Mouse (Mus musculus) liver, embryonic 14.5 days (tissue): Measurements from ENCODE around the gene Cln5. TPM values are rescaled to one million over a fixed set of nuclear protein-coding genes. Genes with fewer than 3 reads are reported as not detected.

ENCODE experiments used
- ATAC-seq: fragments of 200-750 bp; cut with Nextera tagmentation; 2 replicates; pipeline ENCODE4 v1.8.0; 2017; ENCODE audit warnings: moderate number of reproducible peaks, mild to moderate bottlenecking, moderate library complexity; ENCODE audit not compliant: insufficient read depth
- DNase-seq, 3 experiments: peaks; one replicate each; pipeline ENCODE4 v3.0.0-alpha.2; 2012 to 2013; ENCODE audit warnings: low read depth in 3 of 3, low spot score in 3 of 3
- H3K27ac ChIP-seq: fragments of 300-500 bp; sonication (generic); 2 replicates; pipeline ENCODE4 v1.5.1; 2014; ENCODE audit warnings: moderate library complexity, mild to moderate bottlenecking, control low read depth, inconsistent platforms
- H3K27me3 ChIP-seq: fragments of 300-500 bp; sonication (generic); 2 replicates; pipeline ENCODE4 v1.6.1; 2014; ENCODE audit warnings: mild to moderate bottlenecking, low read length, moderate library complexity; ENCODE audit not compliant: control insufficient read depth, insufficient read depth
- H3K36me3 ChIP-seq: fragments of 300-500 bp; sonication (generic); replicated peaks from 2 replicates; pipeline ENCODE4 v1.6.1; 2014; ENCODE audit warnings: low read depth; ENCODE audit not compliant: control insufficient read depth, insufficient read depth
- H3K4me1 ChIP-seq, 2 experiments: fragments of 200-500 bp in 1 of 2; fragments of 300-500 bp in 1 of 2; sonication (generic) in 1 of 2; replicated peaks; 2 replicates each; pipeline ENCODE4 v1.6.1; 2012 to 2014; ENCODE audit warnings: antibody characterized with exemption in 1 of 2, inconsistent platforms in 1 of 2, low read length in 1 of 2; ENCODE audit not compliant: control insufficient read depth in 2 of 2, insufficient read depth in 2 of 2
- H3K4me2 ChIP-seq: fragments of 300-500 bp; sonication (generic); 2 replicates; pipeline ENCODE4 v1.6.1; 2014; ENCODE audit warnings: low read depth, mild to moderate bottlenecking, control low read depth, moderate library complexity
- H3K4me3 ChIP-seq, 2 experiments: fragments of 200-500 bp in 1 of 2; fragments of 300-500 bp in 1 of 2; sonication (generic) in 1 of 2; 2 replicates each; pipeline ENCODE4 v1.5.1; 2012 to 2014; ENCODE audit warnings: low read depth in 2 of 2, low read length in 2 of 2, mild to moderate bottlenecking in 2 of 2, control low read depth in 1 of 2, inconsistent platforms in 1 of 2, moderate library complexity in 1 of 2; ENCODE audit not compliant: insufficient read depth in 1 of 2
- H3K9ac ChIP-seq: fragments of 300-500 bp; sonication (generic); replicated peaks from 2 replicates; pipeline ENCODE4 v1.6.1; 2014; ENCODE audit warnings: mild to moderate bottlenecking, control low read depth, moderate library complexity
- H3K9me3 ChIP-seq: fragments of 300-500 bp; sonication (generic); 2 replicates; pipeline ENCODE4 v1.6.1; 2016; ENCODE audit warnings: low read length, mixed read lengths; ENCODE audit not compliant: control insufficient read depth
- CTCF ChIP-seq: IDR thresholded peaks from 2 replicates; pipeline ENCODE4 v1.5.1; 2016; ENCODE audit warnings: antibody characterized with exemption, low read depth, control low read depth
- EP300 ChIP-seq: IDR thresholded peaks from 2 replicates; pipeline ENCODE4 v1.6.1; 2016; ENCODE audit warnings: antibody characterized with exemption, low read depth
- WGBS: fragments of 180-500 bp; shearing (Covaris S2); extraction: QIAGEN DNeasy Blood & Tissue Kit; methylation state at CpG from one replicate; pipeline ENCODE4 v1.1.7; 2014; ENCODE audit not compliant: insufficient replicate concordance; 5-methylcytosine and 5-hydroxymethylcytosine counted together
- polyA plus RNA-seq, 2 experiments: library from polyadenylated mRNA; depleted of rRNA in 1 of 2; stranded (reverse) in 1 of 2; unstranded in 1 of 2; fragments of >200 nt; fragmentation: Nextera tagmentation in 1 of 2; extraction: Ambion mirVana in 1 of 2; gene quantifications; 2 replicates each; pipeline versions ENCODE4 v1.2.1 to v1.2.3; 2012 to 2014

Gene Cln5
- polyA plus RNA-seq, 2 experiments = 9.7 to 20.2 TPM

DNA sequence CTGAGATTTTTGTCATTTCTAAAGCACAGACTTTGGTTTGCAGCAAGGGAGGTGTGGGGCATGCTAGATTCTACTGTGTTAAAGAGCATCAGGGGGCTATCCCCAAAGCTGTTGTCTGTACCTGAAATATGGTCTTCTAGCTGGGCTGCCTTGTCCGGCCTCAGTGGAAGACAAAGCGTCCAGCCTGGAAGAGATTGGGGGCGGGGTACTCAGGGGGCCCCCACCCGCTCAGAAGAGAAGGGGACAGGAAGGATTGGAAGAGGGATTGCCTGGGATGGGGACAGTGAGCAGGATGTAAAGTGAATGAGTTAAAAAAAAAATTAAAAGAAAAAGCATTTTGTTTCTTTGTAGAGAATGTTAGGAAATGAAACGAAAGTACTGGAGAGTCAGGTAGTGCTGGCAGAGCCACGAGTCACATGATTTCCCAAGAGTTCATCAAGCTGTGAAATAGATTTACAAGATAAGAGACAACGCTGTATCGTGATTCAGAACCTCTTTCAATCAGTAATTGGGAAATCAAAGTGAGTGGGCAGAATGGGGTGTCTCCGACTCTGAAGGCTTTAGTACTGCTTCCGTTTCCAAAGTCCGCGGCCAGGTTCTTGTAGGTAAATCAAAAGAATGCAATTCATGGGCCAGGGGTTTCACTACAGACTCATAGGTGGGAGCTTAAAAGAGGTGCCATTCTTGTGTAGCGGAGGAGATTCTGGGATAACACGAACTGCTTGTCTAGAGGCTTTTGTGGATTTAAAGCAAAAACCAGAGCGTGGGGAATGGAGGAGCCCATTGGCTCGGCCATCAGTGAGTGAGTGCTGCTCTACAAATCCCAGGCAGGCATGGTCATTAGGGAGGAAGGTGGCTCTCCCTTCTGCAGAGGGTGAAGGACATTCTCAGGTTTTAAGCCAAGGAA is 8.2 kb downstream of the Cln5 start:
- Histone ChIP-seq H3K9ac (no peak overlapping the region), H3K27me3 (no peaks in the 10 kb centered on the region), H3K4me2 (no peak overlapping the region), H3K9me3 (no peaks in the 10 kb centered on the region), H3K36me3 (peaks cover 34% of the 10 kb centered on the region), H3K4me3 (no peak overlapping the region), H3K4me1 (no peaks in the 10 kb centered on the region; a peak in 1 of 4 replicates), H3K27ac (no peak overlapping the region)
- DNase-seq (no peak), ATAC-seq (no peak; the same call in 1 of the 2 replicates)
- no peak for TF ChIP-seq CTCF
- TF ChIP-seq EP300 = no peak
- 85% methylated on average over 16 of the region's 16 CpGs for WGBS

DNA sequence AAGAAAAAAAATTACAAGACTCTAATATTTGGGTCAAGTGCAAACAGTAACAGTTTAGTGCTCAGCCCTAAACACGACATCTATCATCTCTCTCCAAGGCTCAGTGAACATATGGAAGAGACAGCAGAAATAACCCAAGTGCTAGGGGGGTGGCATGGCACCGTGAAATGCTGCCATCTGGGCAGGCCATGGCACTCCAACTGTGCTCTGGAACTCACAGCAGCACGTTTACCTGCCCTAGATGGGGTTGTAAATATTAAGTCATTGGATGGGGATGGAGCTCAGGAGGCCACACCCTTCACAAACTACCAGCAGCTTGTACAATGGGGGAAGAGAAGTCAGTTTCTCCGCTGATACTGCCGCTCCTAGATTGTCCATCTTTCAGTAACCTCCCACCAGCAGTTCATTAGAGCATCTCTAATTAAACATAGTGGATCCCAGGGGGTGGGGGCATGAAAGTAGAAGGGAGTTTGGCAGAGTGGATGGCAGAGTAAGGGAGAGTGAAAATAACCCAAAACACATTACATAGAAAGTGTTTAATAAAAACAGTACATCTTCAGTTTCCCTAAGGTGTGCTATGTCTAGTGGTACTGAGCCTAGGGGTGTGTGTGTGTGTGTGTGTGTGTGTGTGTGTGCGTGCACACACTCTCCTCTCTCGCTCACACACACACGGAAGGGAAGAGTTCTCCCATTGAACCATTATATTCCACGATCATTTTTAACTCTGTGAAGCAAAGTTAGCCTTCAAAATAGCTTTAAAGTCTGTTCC is 9.4 kb downstream of the Cln5 start:
- Histone ChIP-seq H3K27me3 (no peaks in the 10 kb centered on the region), H3K9me3 (no peaks in the 10 kb centered on the region), H3K27ac (no peak overlapping the region), H3K4me3 (no peak overlapping the region), H3K9ac (no peak overlapping the region), H3K36me3 (peaks cover 37% of the 10 kb centered on the region), H3K4me2 (no peak overlapping the region), H3K4me1 (no peaks in the 10 kb centered on the region; a peak in 1 of 4 replicates)
- DNase-seq (no peak), ATAC-seq (no peak)
- WGBS = 87% methylated on average over 9 of the region's 9 CpGs
- TF ChIP-seq EP300 = no peak
- no peak for TF ChIP-seq CTCF

DNA sequence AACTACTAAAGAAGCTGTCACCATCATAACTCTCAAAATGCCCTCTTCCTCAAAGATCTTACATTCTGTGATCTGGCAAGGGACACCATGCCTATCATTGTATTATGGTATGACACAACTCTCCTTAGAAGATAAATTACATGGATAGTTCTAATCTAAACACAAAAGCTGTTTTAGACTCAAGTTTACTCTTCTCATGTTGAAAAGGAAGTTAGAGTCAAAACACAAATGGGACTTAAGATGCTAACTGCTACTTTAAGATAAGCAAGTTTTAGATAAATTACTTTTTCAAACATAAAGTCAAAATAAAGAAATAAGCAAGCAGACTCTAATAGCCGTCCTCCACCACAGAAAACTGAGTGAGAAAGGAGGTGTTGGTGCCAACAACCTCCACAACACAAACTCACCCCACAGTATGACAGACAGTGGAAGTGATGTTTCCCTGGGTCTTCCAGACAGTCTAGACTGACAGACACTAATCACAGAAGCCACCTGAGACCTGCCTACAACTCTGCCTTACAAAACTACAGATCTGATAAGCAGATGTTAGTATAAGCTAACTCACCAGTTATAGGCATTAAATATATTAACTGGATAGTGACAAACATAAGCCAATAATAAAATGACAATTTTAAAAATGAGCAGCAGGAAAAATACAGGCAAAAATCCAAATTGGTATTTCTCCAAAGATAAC is 16.0 kb downstream of the Cln5 start:
- TF ChIP-seq CTCF (no peak), EP300 (no peak)
- H3K36me3 ChIP-seq = peaks cover 35% of the 10 kb centered on the region
- WGBS = 45% methylated on average over 1 of the region's 1 CpGs
- H3K27ac ChIP-seq = peak overlapping the region; percentile 98
- no peaks in the 10 kb centered on the region for H3K9me3 ChIP-seq
- peaks cover 24 to 26% of the 10 kb centered on the region in 2 experiments for H3K4me1 ChIP-seq
- DNase-seq (no peak), ATAC-seq (peak; percentile 46; the same call in 1 of the 2 replicates)
- no peaks in the 10 kb centered on the region for H3K27me3 ChIP-seq
- peak overlapping the region; percentile 57 for H3K9ac ChIP-seq
- H3K4me3 ChIP-seq = peak overlapping the region in 1 of 2 experiments; percentile 18; a peak in 2 of 4 replicates
- peak overlapping the region; percentile 56 for H3K4me2 ChIP-seq

DNA sequence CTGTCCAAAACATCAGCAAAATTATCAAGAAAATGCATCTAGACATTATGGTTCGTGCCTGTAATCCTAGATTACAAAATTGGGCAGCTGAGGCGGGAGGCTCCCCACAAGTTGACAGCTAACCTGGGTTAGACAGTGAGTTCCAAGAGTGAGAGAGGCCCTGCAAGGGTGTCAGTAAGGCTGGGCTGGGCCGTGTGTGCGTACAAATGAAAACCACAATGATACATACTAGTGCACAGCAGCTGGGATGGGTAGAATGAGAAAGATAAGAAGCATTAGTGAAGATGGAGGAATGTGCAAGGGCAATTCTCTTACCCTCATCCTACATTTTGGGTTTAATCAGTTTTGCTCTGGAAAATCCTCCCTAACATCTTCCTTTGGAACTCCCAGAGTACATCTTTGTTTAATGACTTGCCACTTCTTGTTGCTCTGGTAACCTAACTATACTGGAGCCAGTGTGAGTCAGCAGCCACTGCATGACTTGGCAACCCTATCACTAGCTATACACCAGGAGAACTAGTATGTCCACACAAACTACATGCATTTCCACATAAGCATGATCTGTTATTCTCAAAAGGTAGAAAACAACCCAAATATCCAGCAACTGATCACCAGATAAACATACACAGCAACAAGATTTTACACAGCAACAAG is 16.8 kb downstream of the Cln5 start:
- WGBS = 15% methylated on average over 4 of the region's 4 CpGs
- H3K9ac ChIP-seq = peak overlapping the region; percentile 51
- H3K4me2 ChIP-seq = peak overlapping the region; percentile 56
- H3K9me3 ChIP-seq = no peaks in the 10 kb centered on the region
- peak overlapping the region; percentile 98 for H3K27ac ChIP-seq
- peak overlapping the region; percentile 22 to 27; a peak in 2 of 4 replicates for H3K4me3 ChIP-seq
- ATAC-seq = peak; percentile 96
- peak; percentile 79 to 90 (median 82) for DNase-seq
- H3K36me3 ChIP-seq = peaks cover 41% of the 10 kb centered on the region
- TF ChIP-seq EP300 (peak; percentile 65), CTCF (no peak)
- H3K4me1 ChIP-seq = peaks cover 24 to 26% of the 10 kb centered on the region in 2 experiments
- no peaks in the 10 kb centered on the region for H3K27me3 ChIP-seq
